13 mouse cellular contexts compared by ENCODE assay signal in the genomic region with DNA sequence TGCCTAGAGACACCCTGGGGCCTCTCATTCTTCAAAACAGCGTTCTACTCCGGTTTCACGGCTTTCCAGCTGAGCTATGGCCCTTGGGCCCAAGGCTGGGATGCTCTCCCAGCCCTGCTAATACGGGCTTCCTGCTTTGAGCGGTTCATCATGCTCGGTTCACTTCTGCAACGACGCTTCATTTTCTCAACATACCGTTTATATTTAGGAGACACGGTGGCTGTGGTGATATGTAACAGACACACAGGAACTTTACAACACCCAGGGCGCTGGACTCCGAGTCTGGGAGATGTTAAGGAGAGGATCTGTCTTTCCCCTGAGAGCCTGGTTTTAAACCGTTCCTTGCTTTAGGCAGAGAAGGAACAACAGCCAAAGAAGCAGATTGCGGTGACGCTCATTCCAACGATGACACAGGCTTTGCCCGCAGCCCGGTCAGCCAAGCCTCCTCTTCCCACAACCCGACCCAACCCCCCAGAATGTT. TPM values are rescaled to one million over a fixed set of nuclear protein-coding genes. Genes with fewer than 3 reads are reported as not detected.
DNase-seq lines count a peak whose midpoint lies in the region; ATAC-seq and TF ChIP-seq lines count a peak whose summit lies in the region.
"Had no signal": no experiment of that assay in that cellular context is flagged by ENCODE, and none has a peak within 500 bp of the region (broad histone marks: within the 10 kb centered on the region; RNA-seq: fewer than 3 reads in every experiment).

No protein-coding gene starts in this region.

- peaks cover 8% of the 10 kb centered on the region; the same call in 1 of the 2 replicates for H3K4me1 ChIP-seq in intestine, embryonic 14.5 days (replicated peaks; ENCODE audit: control insufficient read depth, insufficient read depth, low read length)
- no peaks in the 10 kb centered on the region for H3K4me1 ChIP-seq in intestine, postnatal 0 days (replicated peaks; ENCODE audit: control insufficient read depth, insufficient read depth, low read length)
- no peaks in the 10 kb centered on the region for H3K4me1 ChIP-seq in cortical plate, adult 2 months (ENCODE audit: control insufficient read depth, insufficient read depth, low read length)
- peaks cover 26% of the 10 kb centered on the region for H3K4me1 ChIP-seq in limb, embryonic 10.5 days
- H3K4me1 ChIP-seq: midbrain, embryonic 12.5 days had no signal

- H3K4me3 ChIP-seq in intestine, embryonic 14.5 days (ENCODE audit: low read depth, low read length) = no peak overlapping the region
- H3K4me3 ChIP-seq in intestine, postnatal 0 days (ENCODE audit: low read depth, low read length) = no peak overlapping the region
- H3K4me3 ChIP-seq in cortical plate, adult 2 months (ENCODE audit: insufficient read depth, low read length) = no peak overlapping the region
- H3K4me3 ChIP-seq in limb, embryonic 10.5 days = no peak overlapping the region
- H3K4me3 ChIP-seq: heart, adult 2 months; midbrain, embryonic 12.5 days had no signal

- DNase-seq in intestine, embryonic 14.5 days (ENCODE audit: low spot score) = peak; percentile 60
- peak; percentile 65 for DNase-seq in brain, adult 2 months (ENCODE audit: low read depth, low spot score)
- DNase-seq in limb, embryonic 10.5 days (ENCODE audit: low spot score) = peak; percentile 28
- DNase-seq in spleen, adult 18-20 months = no peak
- no peak for DNase-seq in embryo, embryonic 9.5 days (ENCODE audit: extremely low spot score)
- DNase-seq: adrenal gland, postnatal 14 days; cerebellum, adult 11 months; forebrain, postnatal 0 days; kidney, adult 11 months had no signal

- no peaks in the 10 kb centered on the region for H3K27me3 ChIP-seq in intestine, embryonic 14.5 days (replicated peaks; ENCODE audit: control insufficient read depth, insufficient read depth, low read length)
- H3K27me3 ChIP-seq in intestine, postnatal 0 days (replicated peaks; ENCODE audit: control insufficient read depth, insufficient read depth, low read length) = no peaks in the 10 kb centered on the region
- H3K27me3 ChIP-seq in limb, embryonic 10.5 days (ENCODE audit: low read depth, poor library complexity, severe bottlenecking) = no peaks in the 10 kb centered on the region
- H3K27me3 ChIP-seq: midbrain, embryonic 12.5 days had no signal

- H3K9ac ChIP-seq in intestine, embryonic 14.5 days (ENCODE audit: low read length) = no peak overlapping the region
- no peak overlapping the region for H3K9ac ChIP-seq in intestine, postnatal 0 days (ENCODE audit: low read depth, low read length)
- H3K9ac ChIP-seq: forebrain, postnatal 0 days; midbrain, embryonic 12.5 days had no signal

- ATAC-seq in intestine, embryonic 14.5 days (replicated peaks; ENCODE audit: low FRiP score, low TSS enrichment, low read depth) = peak; percentile 80
- ATAC-seq in intestine, postnatal 0 days = no peak
- ATAC-seq: forebrain, postnatal 0 days had no signal

- TF ChIP-seq POLR2A in cortical plate, adult 2 months (IDR thresholded peaks at IDR 0.05; ENCODE audit: extremely low read depth, insufficient read depth, low read length) = no peak

- no peaks in the 10 kb centered on the region for H3K36me3 ChIP-seq in intestine, embryonic 14.5 days (ENCODE audit: control insufficient read depth, insufficient read depth, low read length)
- H3K36me3 ChIP-seq in intestine, postnatal 0 days (ENCODE audit: control insufficient read depth, insufficient read depth) = no peaks in the 10 kb centered on the region
- no peaks in the 10 kb centered on the region for H3K36me3 ChIP-seq in limb, embryonic 10.5 days
- H3K36me3 ChIP-seq: midbrain, embryonic 12.5 days had no signal

- 28% methylated on average over 19 of the region's 19 CpGs for whole genome bisulfite sequencing in intestine, embryonic 14.5 days
- 59% methylated on average over 19 of the region's 19 CpGs for WGBS in intestine, postnatal 0 days
- 74% methylated on average over 19 of the region's 19 CpGs for WGBS in limb, embryonic 10.5 days

- H3K27ac ChIP-seq in intestine, embryonic 14.5 days (ENCODE audit: low read depth) = peak overlapping the region; percentile 72
- no peak overlapping the region for H3K27ac ChIP-seq in intestine, postnatal 0 days (ENCODE audit: low read depth, low read length)
- H3K27ac ChIP-seq in cortical plate, adult 2 months (ENCODE audit: insufficient read depth, low read length) = peak overlapping the region; percentile 53; the same call in 1 of the 2 replicates
- H3K27ac ChIP-seq in limb, embryonic 10.5 days = no peak overlapping the region
- H3K27ac ChIP-seq: heart, adult 2 months; midbrain, embryonic 12.5 days had no signal

- H3K4me2 ChIP-seq in intestine, embryonic 14.5 days (ENCODE audit: low read length) = no peak overlapping the region
- no peak overlapping the region for H3K4me2 ChIP-seq in intestine, postnatal 0 days (replicated peaks; ENCODE audit: low read depth)
- H3K4me2 ChIP-seq: midbrain, embryonic 12.5 days had no signal

- H3K9me3 ChIP-seq in intestine, embryonic 14.5 days (ENCODE audit: control insufficient read depth, low read length) = peaks cover 6% of the 10 kb centered on the region; the same call in 1 of the 2 replicates
- H3K9me3 ChIP-seq in intestine, postnatal 0 days (ENCODE audit: control insufficient read depth) = no peaks in the 10 kb centered on the region
- H3K9me3 ChIP-seq in limb, embryonic 10.5 days (replicated peaks) = peaks cover 4% of the 10 kb centered on the region; the same call in 1 of the 2 replicates

- no peak for TF ChIP-seq CTCF in intestine, postnatal 0 days (IDR thresholded peaks at IDR 0.05; ENCODE audit: low read depth)
- no peak for TF ChIP-seq CTCF in cortical plate, adult 2 months (IDR thresholded peaks at IDR 0.05; ENCODE audit: extremely low read depth, insufficient read depth, low read length)

RNA-seq across cellular contexts. Expression of gene Prickle1, which starts 15.1 kb away (rescaled TPM):
- 31.0 and 33.4 TPM in 2 replicates for polyA plus RNA-seq in intestine, embryonic 14.5 days (2014; fragmentation: Nextera tagmentation; extraction: Ambion mirVana)
- polyA plus RNA-seq in intestine, postnatal 0 days (2015; fragmentation: Nextera tagmentation; extraction: Ambion mirVana) = 6.3 and 6.5 TPM in 2 replicates
- 51.8 and 53.1 TPM in 2 replicates for polyA plus RNA-seq in cortical plate, adult 2 months (2012; rRNA removed)
- polyA plus RNA-seq in limb, embryonic 10.5 days (2016; fragmentation: Nextera tagmentation; extraction: Ambion mirVana) = 20.4 and 25.7 TPM in 2 replicates

Comparison
In these comparisons a context has a peak if more than half of its experiments do, and no peak if none do; other contexts are left out.
1. H3K27ac ChIP-seq: peak in intestine, embryonic 14.5 days (single experiment) and cortical plate, adult 2 months (single experiment); none in intestine, postnatal 0 days (single experiment) and limb, embryonic 10.5 days (single experiment).
2. DNase-seq: peak in intestine, embryonic 14.5 days (single experiment), brain, adult 2 months (single experiment) and limb, embryonic 10.5 days (single experiment); none in spleen, adult 18-20 months (0 of 2) and embryo, embryonic 9.5 days (single experiment).